Comparison of ENCODE assay signal across 9 mouse cellular contexts in genomic region chr5:74792936-74793335, GRCm38 (mm10).
A peak's percentile ranks its signal among the peaks of the same experiment; 100 is the strongest.
DNase-seq lines count a peak whose midpoint lies in the region; ATAC-seq and TF ChIP-seq lines count a peak whose summit lies in the region.
"Had no signal": no experiment of that assay in that cellular context is flagged by ENCODE, and none has a peak within 500 bp of the region (broad histone marks: within the 10 kb centered on the region; RNA-seq: fewer than 3 reads in every experiment).

No protein-coding gene starts in this region.

- ATAC-seq in embryonic facial prominence, embryonic 12.5 days (ENCODE audit: insufficient number of reproducible peaks, insufficient read depth, low FRiP score, low TSS enrichment) = no peak
- ATAC-seq in frontal cortex, adult (ENCODE audit: low TSS enrichment) = no peak

- H3K27ac ChIP-seq in heart, embryonic 10.5 days = peak overlapping the region; percentile 78
- peak overlapping the region; percentile 88 for H3K27ac ChIP-seq in embryonic facial prominence, embryonic 12.5 days
- peak overlapping the region; percentile 50 for H3K27ac ChIP-seq in kidney, adult 2 months (ENCODE audit: insufficient read depth, low read depth, low read length)
- H3K27ac ChIP-seq: midbrain, embryonic 13.5 days had no signal

- TF ChIP-seq POLR2A in kidney, adult 2 months (IDR thresholded peaks at IDR 0.05; ENCODE audit: low read depth, low read length) = no peak

- WGBS in heart, embryonic 10.5 days = 37% methylated on average over 8 of the region's 8 CpGs
- WGBS in embryonic facial prominence, embryonic 12.5 days = 17% methylated on average over 8 of the region's 8 CpGs
- WGBS in kidney, adult 2 months = 29% methylated on average over 8 of the region's 8 CpGs

- H3K4me1 ChIP-seq in heart, embryonic 10.5 days = peaks cover 18% of the 10 kb centered on the region
- peaks cover 16% of the 10 kb centered on the region for H3K4me1 ChIP-seq in embryonic facial prominence, embryonic 12.5 days
- H3K4me1 ChIP-seq in kidney, adult 2 months (ENCODE audit: control insufficient read depth, insufficient read depth, low read length) = peaks cover 8% of the 10 kb centered on the region; the same call in 1 of the 2 replicates

- no peak for DNase-seq in heart, embryonic 10.5 days (ENCODE audit: low spot score)
- DNase-seq in heart, postnatal 25 days (ENCODE audit: low spot score) = no peak
- peak; percentile 67 for DNase-seq in kidney, adult 2 months
- DNase-seq in neural tube, embryonic 10.5 days (ENCODE audit: extremely low spot score, low spot score) = peak; percentile 52
- DNase-seq in ovary, postnatal 36 days (ENCODE audit: low spot score) = no peak
- DNase-seq in layer of hippocampus, adult 8-10 months (ENCODE audit: low spot score in 2 of 2) = no peak

- H3K4me2 ChIP-seq in embryonic facial prominence, embryonic 12.5 days (replicated peaks) = peak overlapping the region; percentile 28

- no peak overlapping the region for H3K9ac ChIP-seq in embryonic facial prominence, embryonic 12.5 days

- no peak for TF ChIP-seq CTCF in kidney, adult 2 months (conservative IDR thresholded peaks at IDR 0.05; ENCODE audit: insufficient read depth, insufficient read length, low read depth, low read length)

- no peaks in the 10 kb centered on the region for H3K9me3 ChIP-seq in heart, embryonic 10.5 days
- no peaks in the 10 kb centered on the region for H3K9me3 ChIP-seq in embryonic facial prominence, embryonic 12.5 days
- H3K9me3 ChIP-seq: midbrain, embryonic 13.5 days had no signal

- H3K36me3 ChIP-seq in heart, embryonic 10.5 days = no peaks in the 10 kb centered on the region
- H3K36me3 ChIP-seq in embryonic facial prominence, embryonic 12.5 days = no peaks in the 10 kb centered on the region
- H3K36me3 ChIP-seq in kidney, adult 2 months (ENCODE audit: control insufficient read depth, insufficient read depth, low read length) = no peaks in the 10 kb centered on the region
- H3K36me3 ChIP-seq: midbrain, embryonic 13.5 days had no signal

- peaks cover 28% of the 10 kb centered on the region for H3K27me3 ChIP-seq in heart, embryonic 10.5 days (ENCODE audit: insufficient read depth, poor library complexity, severe bottlenecking)
- no peaks in the 10 kb centered on the region for H3K27me3 ChIP-seq in embryonic facial prominence, embryonic 12.5 days
- no peaks in the 10 kb centered on the region for H3K27me3 ChIP-seq in kidney, adult 2 months (replicated peaks; ENCODE audit: control insufficient read depth, insufficient read depth, low read length)

- no peak overlapping the region for H3K4me3 ChIP-seq in heart, embryonic 10.5 days
- no peak overlapping the region for H3K4me3 ChIP-seq in embryonic facial prominence, embryonic 12.5 days
- H3K4me3 ChIP-seq in kidney, adult 2 months (ENCODE audit: insufficient read depth, low read depth, low read length) = no peak overlapping the region

- intact Hi-C loops in heart, postnatal 25 days (cut with DNase I) = loop anchor here (2.0 to 5.0 kb wide), 3 partner anchors 91 to 261 kb away; partner anchors contain the start of genes Lnx1 and Scfd2

Comparison
In these comparisons a context has a peak if more than half of its experiments do, and no peak if none do; other contexts are left out.
1. DNase-seq: peak in kidney, adult 2 months (single experiment) and neural tube, embryonic 10.5 days (single experiment); none in heart, embryonic 10.5 days (single experiment), heart, postnatal 25 days (single experiment), ovary, postnatal 36 days (single experiment) and layer of hippocampus, adult 8-10 months (0 of 2).
2. Peak in every context shown above with its lines, with median percentiles within 50 percentile points of each other: H3K27ac ChIP-seq.